Mouse (Mus musculus) liver, embryonic 14.5 days (tissue): Measurements from ENCODE around the gene Trim72.

Source experiments
- CTCF ChIP-seq: IDR thresholded peaks from 2 replicates; pipeline ENCODE4 v1.5.1; 2016; ENCODE audit warnings: antibody characterized with exemption, low read depth, control low read depth
- EP300 ChIP-seq: IDR thresholded peaks from 2 replicates; pipeline ENCODE4 v1.6.1; 2016; ENCODE audit warnings: antibody characterized with exemption, low read depth

DNA sequence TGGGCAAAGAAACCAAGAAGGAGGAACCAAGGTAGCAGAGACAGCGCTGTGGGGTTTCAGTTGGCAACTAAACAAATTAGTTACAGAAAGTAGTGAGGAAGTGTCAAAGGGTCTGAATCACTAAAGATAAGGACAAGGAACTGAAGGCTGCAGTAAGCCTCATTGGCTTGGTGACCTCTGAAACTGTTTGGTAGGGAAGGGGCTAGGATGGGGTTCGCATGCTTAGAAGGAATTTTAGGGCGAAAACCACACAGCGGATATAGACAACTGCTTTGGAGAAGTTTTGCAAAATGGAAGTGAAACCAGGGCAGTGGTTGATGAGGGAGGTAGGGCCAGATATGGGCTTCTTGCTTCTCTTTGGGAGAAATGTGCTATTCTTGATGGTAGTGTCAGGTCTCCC lies 45.1 kb downstream of the Trim72 start:
- TF ChIP-seq EP300 (no peak), CTCF (no peak)
